Mouse (Mus musculus): ENCODE results near the gene Praf2.

The Praf2 gene

DNA sequence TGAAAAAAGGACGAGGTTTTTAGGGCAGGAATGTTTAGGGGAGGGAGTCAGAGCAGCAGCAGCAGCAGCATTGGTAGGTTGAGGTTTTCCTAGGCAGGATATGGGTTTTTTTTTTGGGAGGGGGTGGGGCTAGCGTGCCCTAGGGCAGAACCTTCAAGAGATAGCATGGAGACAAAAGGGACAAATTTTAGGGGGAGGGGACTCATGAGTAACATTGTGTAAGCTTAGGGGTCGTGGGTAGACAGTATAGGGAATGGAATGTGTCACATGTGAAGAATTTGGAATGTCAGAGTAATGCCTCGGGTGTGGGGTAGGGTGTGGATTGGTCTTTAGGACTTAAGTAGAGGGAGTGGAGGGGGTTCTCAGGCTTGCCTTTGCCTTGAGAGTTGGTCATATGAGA lies 5.5 kb upstream of the Praf2 start:
- ChIA-PET CTCF (interaction anchor here in 2 of 4 experiments (1.0 to 1.4 kb wide), 2 partner anchors 11 to 30 kb away, joined by 3 read pairs; no protein-coding TSS in a partner anchor), POLR2A (interaction anchor here in 3 of 4 experiments (0.6 to 9.2 kb wide), 28 partner anchors 8 to 421 kb away, joined by 3 to 61 read pairs (median 4); partner anchors contain the start of genes Hdac6 (in 2 of the 3), Tfe3 (in 2 of the 3), Clcn5 (in 1 of the 3) and Kcnd1 (in 1 of the 3))

DNA sequence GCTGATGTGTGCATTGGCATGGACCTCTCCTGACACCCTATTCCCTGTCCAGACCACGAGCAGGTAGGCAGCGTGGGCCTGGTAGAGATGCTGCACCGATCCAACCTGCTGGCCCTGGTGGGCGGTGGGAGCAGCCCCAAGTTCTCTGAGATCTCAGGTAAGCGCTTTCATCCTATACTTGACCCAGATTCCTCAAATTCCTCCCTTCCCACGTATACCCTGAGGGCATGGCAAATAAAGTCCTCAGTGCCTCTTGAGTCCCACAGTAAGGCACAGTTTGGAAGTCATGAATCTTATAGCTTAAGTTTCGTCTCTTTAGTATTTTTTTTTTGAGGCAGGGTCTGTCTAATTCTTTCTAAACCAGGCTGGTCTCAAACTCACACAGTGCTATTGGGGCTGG lies 4.1 kb upstream of the Praf2 start:
- POLR2A ChIA-PET: interaction anchor here in 3 of 4 experiments (0.6 to 9.2 kb wide), 13 partner anchors 9 to 258 kb away, joined by 3 to 61 read pairs (median 4); partner anchors contain the start of genes Wdr45 (in 2 of the 3), Cacna1f (in 1 of the 3), Gpkow (in 1 of the 3) and Otud5 (in 1 of the 3)
- CTCF ChIA-PET: interaction anchor here in 2 of 4 experiments (0.7 to 1.0 kb wide), 2 partner anchors 10 kb away, joined by 3 read pairs; no protein-coding TSS in a partner anchor

DNA sequence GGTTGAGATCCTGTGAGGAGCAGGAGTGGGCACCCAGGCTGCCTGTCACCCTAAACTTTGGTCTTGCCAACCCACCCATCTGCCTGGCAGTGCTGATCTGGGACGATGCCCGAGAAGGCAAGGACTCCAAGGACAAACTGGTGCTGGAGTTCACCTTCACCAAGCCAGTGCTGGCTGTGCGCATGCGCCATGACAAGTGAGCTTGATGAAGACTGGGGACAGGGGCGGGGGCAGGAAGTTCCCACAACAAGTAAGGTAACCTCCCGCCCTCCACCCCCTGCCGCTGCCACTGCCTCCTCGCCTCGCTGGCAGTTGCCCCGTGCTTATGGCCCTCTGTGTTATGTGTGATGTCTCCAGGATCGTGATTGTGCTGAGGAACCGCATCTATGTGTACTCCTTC lies 2.4 kb upstream of the Praf2 start:
- ChIA-PET POLR2A (interaction anchor here in 3 of 4 experiments (0.8 to 9.2 kb wide), 17 partner anchors 8 to 407 kb away, joined by 3 to 61 read pairs (median 4); partner anchors contain the start of genes Wdr45 (in 2 of the 3), Clcn5 (in 1 of the 3), Gpkow (in 1 of the 3) and Tfe3 (in 1 of the 3)), CTCF (interaction anchor here in 3 of 4 experiments (0.6 to 1.6 kb wide), 3 partner anchors 8 to 17 kb away, joined by 3 to 5 read pairs (median 4); no protein-coding TSS in a partner anchor)

DNA sequence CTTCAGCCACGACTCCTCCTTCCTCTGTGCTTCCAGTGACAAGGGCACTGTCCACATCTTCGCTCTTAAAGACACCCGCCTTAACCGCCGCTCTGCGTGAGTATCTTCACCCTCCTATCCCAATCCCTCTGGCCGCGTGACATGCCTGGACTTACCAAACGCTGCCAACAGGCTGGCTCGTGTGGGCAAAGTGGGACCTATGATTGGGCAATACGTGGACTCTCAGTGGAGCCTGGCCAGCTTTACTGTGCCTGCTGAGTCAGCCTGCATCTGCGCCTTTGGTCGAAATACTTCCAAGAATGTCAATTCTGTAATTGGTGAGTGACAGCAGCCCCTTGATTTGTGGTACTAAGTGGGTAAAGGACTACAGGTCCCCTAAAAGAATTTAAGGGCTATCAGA lies 1.1 kb upstream of the Praf2 start:
- CTCF ChIA-PET: interaction anchor here in 1 of 4 experiments (1.0 to 1.4 kb wide), 3 partner anchors 34 to 306 kb away, joined by 3 read pairs; no protein-coding TSS in a partner anchor

DNA sequence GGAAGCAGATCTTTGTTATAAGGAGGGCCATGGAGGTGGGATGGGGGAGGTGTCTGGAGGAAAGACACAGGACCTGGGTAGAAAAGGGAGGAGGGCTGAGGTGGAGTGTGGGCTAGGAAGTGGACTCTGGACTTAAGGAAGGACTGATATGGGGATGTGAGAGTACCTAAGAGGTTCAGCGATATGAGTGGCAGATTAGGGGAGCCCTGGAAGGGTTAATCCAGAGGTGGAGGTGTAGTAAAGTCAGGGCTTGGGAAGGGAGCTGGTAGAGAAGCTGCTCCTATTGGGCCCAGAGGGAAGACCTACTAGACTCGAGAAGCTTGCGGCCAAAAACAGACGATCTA lies 655 bp downstream of the Praf2 start:
- ChIA-PET POLR2A (interaction anchor here (0.6 to 9.2 kb wide), 18 partner anchors 10 to 417 kb away, joined by 3 to 61 read pairs (median 4); partner anchors contain the start of genes Ccdc120 (in 1 of the 4), Gpkow (in 1 of the 4), Hdac6 (in 1 of the 4) and Rbm3 (in 1 of the 4)), CTCF (interaction anchor here in 2 of 4 experiments (0.6 to 1.4 kb wide), 2 partner anchors 36 to 58 kb away, joined by 3 read pairs; no protein-coding TSS in a partner anchor)

More for the DNA sequence above, 1.1 kb upstream of the Praf2 start:
- POLR2A ChIA-PET: interaction anchor here in 3 of 4 experiments (0.6 to 9.2 kb wide), 14 partner anchors 10 to 419 kb away, joined by 3 to 61 read pairs (median 10); partner anchors contain the start of genes Wdr45 (in 2 of the 3), Hdac6 (in 1 of the 3), Otud5 (in 1 of the 3) and Rbm3 (in 1 of the 3)

DNA sequence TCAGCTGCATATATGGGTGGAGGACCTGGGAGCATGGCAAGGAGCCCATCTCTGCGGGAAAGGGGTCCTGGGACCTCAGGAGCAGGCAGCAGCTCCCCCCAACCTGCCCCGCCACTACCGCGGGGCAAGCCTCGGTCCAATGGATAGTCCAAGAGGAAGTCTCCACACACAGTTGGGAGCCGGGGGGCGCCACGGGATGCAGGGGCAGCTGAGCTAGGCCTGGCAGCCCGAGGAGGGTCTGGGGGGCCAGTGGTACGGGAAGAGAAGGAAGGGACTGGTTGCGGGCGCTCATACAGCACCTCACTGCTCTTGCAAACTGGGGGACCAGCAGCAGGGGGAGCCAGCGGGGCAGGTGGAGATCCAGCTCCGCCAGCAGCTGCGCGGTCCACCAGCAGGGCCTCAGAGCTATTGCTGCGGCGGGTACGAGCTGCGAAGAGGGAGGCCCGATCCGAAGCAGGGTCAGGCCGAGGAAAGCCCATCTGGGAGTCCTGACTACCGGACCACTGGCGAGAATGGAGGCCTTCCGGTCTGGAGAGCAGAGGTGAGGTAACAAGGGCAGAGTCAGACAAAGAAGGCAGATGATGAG lies 5.4 kb downstream of the Praf2 start:
- POLR2A ChIA-PET: interaction anchor here in 3 of 4 experiments (0.6 to 2.4 kb wide), 18 partner anchors 8 to 178 kb away, joined by 3 to 14 read pairs (median 4); partner anchors contain the start of genes Ccdc120 (in 3 of the 3), Gm45208 (in 1 of the 3), Gripap1 (in 1 of the 3) and Tfe3 (in 1 of the 3)
- CTCF ChIA-PET: interaction anchor here in 3 of 4 experiments (0.5 to 2.2 kb wide), 32 partner anchors 8 to 426 kb away, joined by 3 to 12 read pairs (median 4); partner anchors contain the start of genes Ccdc120 (in 1 of the 3), Gpkow (in 1 of the 3) and Hdac6 (in 1 of the 3)

DNA sequence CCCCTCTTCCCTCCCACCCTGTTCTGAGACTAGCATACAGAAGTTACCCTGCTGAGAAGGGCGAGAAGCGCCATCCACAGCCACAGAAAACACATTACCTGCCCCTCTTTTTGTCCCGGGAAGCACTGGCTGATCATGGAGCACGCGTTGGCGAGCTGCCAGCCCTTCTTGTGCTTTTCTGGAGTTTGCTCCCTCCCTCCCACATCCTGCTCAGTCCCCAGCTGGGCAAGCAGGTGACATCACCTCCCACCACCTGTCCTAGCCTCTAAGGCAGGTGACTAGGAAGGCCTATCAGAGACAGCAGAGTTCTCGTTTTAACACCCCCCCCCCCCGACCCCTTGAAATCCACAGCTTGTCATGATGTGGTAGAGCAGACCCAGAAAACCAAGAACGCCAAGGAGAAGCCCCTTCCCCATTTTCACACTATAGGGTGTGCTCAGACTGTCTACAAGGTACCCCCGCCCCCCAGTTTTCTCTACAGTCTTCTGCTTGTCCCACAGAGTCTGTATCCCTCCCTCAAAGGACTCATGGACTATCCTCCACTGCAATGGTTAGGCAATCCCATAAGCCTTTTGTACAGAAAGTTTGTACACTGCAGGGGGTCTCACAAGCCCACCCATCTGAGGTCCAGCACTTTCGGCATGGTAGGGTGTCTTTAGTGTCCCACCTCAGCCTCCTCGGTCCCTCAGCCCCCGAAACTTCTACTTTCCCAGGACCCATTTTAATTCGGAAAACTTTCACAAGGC lies 11.3 kb downstream of the Praf2 start:
- ChIA-PET CTCF (interaction anchor here in 2 of 4 experiments (0.7 to 1.0 kb wide), 2 partner anchors 164 to 276 kb away, joined by 3 read pairs; no protein-coding TSS in a partner anchor), POLR2A (interaction anchor here in 3 of 4 experiments (0.5 to 2.9 kb wide), 13 partner anchors 10 to 393 kb away, joined by 3 to 12 read pairs (median 4); partner anchors contain the start of genes Praf2 (in 2 of the 3), Gm45208 (in 1 of the 3), Hdac6 (in 1 of the 3) and Wdr13 (in 1 of the 3))

DNA sequence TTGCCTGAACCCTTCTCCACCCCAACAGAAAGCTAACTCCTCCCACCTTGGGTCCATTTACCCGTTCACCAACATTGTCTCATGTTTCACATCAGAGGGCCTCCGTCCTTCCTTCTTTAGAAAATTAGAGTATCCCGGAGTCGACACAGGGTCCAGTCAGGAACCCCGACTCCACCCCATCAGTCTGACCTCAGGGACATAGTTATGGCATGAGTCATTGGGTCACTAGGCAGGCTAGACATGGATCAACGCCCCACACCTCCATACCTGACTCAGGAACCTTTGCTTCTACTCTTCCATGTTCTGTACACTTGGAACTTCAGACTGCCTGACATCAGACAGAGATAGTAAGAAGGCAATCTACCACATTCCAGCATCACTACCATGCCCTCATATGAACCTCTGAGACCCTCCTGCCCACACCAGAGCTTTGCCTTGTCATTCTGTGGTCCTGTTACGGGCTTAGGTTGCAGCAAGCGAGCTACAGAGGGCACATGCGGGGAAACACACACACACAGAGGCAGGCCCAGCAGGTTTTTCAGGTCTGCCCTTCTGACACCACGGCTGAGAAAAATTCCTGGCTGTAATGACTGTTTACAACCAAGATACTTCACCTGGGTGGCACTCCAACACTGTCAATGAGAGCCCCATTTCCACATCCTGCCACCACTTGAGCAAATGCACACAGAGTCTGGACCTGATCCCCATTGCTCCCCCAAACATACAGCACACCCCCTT lies 12.0 kb downstream of the Praf2 start:
- POLR2A ChIA-PET: interaction anchor here in 3 of 4 experiments (0.6 to 2.9 kb wide), 9 partner anchors 12 to 207 kb away, joined by 3 to 12 read pairs (median 5); partner anchors contain the start of genes Praf2 (in 3 of the 3), Gm45208 (in 1 of the 3) and Hdac6 (in 1 of the 3)
- CTCF ChIA-PET: interaction anchor here in 1 of 4 experiments (1.0 kb wide), 1 partner anchor 276 kb away, joined by 3 read pairs; no protein-coding TSS in a partner anchor

DNA sequence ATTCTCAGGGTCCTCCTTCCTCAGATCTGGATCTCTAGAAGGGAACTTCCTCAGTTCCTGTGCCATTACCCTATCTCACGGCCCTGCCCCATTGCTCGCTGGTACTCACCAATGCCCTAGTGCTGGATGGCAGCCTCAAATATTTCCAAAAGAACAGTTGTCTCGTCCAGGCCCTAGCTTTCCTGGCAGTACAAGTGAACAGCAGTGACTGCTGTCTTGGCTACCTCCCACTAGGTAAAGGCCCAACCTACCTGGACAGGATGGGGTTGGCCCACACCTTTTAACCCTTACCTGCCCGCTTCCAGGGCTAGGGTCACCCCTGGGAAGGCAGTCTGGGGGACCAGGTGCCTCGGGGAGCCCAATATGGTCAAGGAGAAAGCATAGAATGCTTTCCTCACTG lies 12.9 kb downstream of the Praf2 start:
- POLR2A ChIA-PET: interaction anchor here (0.6 to 2.9 kb wide), 8 partner anchors 10 to 35 kb away, joined by 3 to 12 read pairs (median 4); partner anchors contain the start of gene Praf2 (in 3 of the 4)
- CTCF ChIA-PET: interaction anchor here in 1 of 4 experiments (1.7 kb wide), 1 partner anchor 8 kb away, joined by 5 read pairs; no protein-coding TSS in a partner anchor

DNA sequence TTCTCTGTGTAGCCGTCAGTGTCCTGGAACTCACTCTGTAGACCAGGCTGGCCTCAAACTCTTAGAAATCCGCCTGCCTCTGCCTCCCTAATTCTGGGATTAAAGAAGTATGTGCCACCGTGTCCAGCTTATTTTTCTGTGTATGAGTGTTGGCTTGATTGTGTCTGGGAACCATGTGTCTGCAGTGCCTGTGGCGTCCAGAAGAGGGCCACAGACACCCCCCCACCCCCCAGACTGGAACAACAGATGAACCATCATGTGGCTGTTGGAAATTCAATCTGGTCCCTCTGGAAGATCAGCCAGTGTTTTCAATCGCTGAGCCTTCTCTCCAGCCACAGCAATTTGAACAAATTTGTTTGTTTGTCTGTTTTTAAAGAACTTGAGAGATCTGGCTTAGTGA lies 15.2 kb downstream of the Praf2 start:
- CTCF ChIA-PET: interaction anchor here in 3 of 4 experiments (0.6 to 1.7 kb wide), 14 partner anchors 10 to 1243 kb away, joined by 3 to 12 read pairs (median 3); no protein-coding TSS in a partner anchor
- POLR2A ChIA-PET: interaction anchor here in 3 of 4 experiments (0.5 to 1.6 kb wide), 9 partner anchors 10 to 115 kb away, joined by 3 to 12 read pairs (median 4); partner anchors contain the start of genes Praf2 (in 1 of the 3), Tfe3 (in 1 of the 3) and Wdr45 (in 1 of the 3)

DNA sequence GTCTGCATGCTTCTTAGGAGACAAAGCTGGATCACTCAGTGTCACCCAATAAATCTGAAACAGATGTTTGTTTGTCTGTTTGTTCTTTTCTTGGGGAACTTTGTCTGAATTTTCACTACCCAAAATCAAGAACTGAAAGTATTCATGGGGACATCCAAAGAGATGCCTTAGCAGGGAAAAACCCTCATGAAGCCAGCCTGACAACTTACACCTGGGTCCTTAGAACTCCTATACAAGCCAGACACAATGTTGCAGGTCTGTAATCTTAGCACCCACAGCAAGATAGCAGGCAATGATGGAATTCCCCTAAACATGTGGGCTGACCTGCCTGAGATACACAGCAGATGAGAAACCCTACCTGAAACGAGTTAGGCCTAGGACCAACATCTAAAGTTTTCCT lies 16.7 kb downstream of the Praf2 start:
- CTCF ChIA-PET: interaction anchor here in 1 of 4 experiments (0.6 kb wide), 1 partner anchor 379 kb away, joined by 7 read pairs; no protein-coding TSS in a partner anchor
- POLR2A ChIA-PET: no interaction called here

DNA sequence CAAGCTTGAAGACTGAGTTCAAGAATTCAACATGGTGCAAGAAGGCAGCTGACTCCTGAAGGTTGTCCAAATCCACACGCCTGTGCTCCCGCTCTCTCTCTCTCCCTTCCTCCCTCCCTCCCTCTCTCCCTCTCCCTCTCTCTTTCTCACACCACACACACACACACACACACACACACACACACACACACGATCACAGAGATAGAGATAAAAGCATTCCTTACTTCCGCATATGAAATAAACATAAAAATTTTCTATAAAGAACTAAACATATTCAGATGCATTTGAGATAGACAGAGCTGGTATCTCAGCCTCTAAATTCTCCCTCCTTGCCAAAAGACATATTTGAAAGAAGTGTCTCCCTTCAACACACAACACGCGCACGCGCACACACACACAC lies 17.2 kb downstream of the Praf2 start:
- CTCF ChIA-PET: interaction anchor here in 1 of 4 experiments (0.6 kb wide), 1 partner anchor 379 kb away, joined by 7 read pairs; no protein-coding TSS in a partner anchor
- POLR2A ChIA-PET: interaction anchor here in 1 of 4 experiments (0.7 kb wide), 1 partner anchor 165 kb away, joined by 5 read pairs; no protein-coding TSS in a partner anchor

DNA sequence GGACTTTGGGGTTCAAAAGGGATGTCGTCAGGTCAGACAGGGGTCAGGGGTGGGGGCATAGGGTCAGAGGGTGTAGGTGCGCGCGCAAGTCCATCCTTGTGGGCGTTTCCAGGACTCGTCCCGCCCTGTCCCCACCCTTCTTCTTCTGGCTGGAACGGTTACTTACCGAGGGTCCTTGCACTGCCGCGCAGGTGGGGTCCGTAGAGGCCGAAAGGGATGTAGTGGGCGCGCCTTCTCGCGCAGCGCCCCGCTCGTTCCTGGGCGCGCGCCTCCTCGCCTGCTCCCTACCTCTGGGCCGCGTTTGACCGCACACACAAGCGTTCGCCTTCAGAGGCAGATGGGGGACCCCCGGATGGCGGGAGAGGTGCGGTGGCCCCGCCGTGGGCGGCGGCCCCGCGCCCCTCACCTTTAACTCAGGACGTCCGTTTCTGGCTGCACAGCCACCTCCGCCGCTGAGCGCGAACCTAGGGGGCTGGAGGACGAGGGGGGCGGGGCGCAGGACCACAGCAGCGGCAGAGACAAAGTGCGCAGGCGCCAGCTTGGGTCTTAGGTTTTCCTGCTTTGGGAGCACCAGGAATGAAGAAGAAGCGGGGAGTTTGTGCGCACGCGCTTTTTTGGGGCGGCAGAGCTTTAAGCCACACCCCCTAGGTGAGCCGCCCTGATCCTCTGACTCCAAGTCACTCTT lies 22.3 kb downstream of the Praf2 start, which contains the start of gene Ccdc120:
Gene Ccdc120 (minus strand): TSS at position 474 of the 685 bp plus-strand sequence.
- ChIA-PET POLR2A (interaction anchor here in 3 of 4 experiments (0.5 to 1.4 kb wide), 11 partner anchors 12 to 72 kb away, joined by 3 to 17 read pairs (median 4); partner anchors contain the start of genes Kcnd1 (in 1 of the 3), Praf2 (in 1 of the 3), Tfe3 (in 1 of the 3) and Wdr45 (in 1 of the 3)), CTCF (interaction anchor here in 1 of 4 experiments (0.9 to 1.1 kb wide), 4 partner anchors 12 to 42 kb away, joined by 3 to 8 read pairs (median 4); partner anchors contain the start of gene Tfe3)

DNA sequence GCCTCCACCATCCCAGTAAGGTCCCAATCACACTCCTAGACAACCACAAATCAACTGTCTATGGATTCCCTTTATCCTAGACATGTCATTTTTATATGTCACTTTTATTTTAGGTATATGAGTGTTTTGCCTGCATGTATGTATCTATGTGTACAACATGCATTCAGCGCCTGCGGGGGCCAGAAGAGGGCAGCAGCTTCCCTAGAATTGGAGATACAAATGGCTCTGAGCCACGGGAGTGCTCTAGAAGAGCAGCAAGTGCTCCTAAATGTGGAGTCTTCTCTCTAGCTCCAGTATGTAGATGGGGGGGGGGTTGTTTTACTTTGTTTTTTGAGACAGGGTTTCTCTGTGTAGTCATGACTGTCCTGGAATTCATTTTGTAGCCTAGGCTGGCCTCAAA lies 25.4 kb downstream of the Praf2 start:
- CTCF ChIA-PET: interaction anchor here in 3 of 4 experiments (0.6 to 1.7 kb wide), 9 partner anchors 15 to 264 kb away, joined by 3 to 7 read pairs (median 4); no protein-coding TSS in a partner anchor
- POLR2A ChIA-PET: interaction anchor here in 2 of 4 experiments (0.5 to 1.3 kb wide), 6 partner anchors 10 to 306 kb away, joined by 3 read pairs; partner anchors contain the start of gene Gripap1 (in 1 of the 2)

DNA sequence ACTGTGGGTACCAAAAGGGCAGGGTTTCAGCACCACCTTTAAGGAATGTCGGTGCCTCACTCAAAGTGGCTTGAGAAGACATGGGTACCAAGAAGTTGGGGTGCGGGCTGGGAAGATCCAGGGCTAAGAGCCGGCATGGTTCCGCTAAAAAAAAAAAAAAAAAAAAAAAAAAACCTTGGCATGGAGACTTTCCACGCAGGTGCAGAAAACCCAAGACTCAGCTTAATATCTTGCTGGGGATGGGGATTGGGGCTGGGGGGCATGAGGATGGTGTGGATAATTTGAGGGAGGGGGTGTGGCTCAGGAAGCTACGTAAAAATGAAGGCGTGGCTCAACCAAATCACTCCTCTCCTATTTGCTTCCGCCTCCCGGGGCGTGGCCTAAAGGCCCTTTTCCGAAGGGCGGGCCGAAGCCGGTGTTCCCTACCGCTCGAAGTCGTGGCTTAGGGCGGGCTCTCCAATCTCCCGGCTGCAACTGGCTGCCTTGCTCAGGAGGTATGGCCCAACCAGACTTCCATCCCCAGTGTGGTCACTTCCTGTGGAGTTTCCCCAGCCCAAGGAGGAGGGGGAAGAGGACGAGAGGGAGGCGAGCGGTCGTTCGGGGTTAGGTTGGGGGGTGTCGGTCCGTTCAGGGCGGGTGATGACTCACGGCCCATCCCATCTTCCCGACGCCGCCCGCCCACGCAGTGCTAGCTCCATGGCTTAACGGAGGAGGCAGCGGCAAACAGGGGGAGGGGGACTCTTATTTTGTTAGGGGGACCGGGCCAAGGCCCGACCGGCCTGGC lies 34.1 kb downstream of the Praf2 start, which contains the start of gene Tfe3:
Gene Tfe3 (plus strand): TSS at position 424 of the 784 bp plus-strand sequence.
- ChIA-PET POLR2A (interaction anchor here in 3 of 4 experiments (0.6 to 6.6 kb wide), 27 partner anchors 9 to 528 kb away, joined by 3 to 61 read pairs (median 4); partner anchors contain the start of genes Gm45208 (in 3 of the 3), Ccdc120 (in 1 of the 3), Gripap1 (in 1 of the 3) and Hdac6 (in 1 of the 3)), CTCF (interaction anchor here in 3 of 4 experiments (0.6 to 1.3 kb wide), 3 partner anchors 11 to 341 kb away, joined by 3 to 12 read pairs (median 4); partner anchors contain the start of gene Ccdc120 (in 1 of the 3))
